Mouse (Mus musculus) R1 (cell line): ENCODE results near the gene Ccdc89.

Experiments used
- DNase-seq: peaks from one replicate; pipeline ENCODE4 v3.0.0-alpha.2; 2018; ENCODE audit warnings: low read depth, low spot score

Gene Ccdc89

GRCm38 (mm10) chr7:90426020-90427001 is at the start of gene Ccdc89:
Gene Ccdc89, plus strand, starts transcription at chr7:90426577.
- DNase-seq, result peak; percentile 96

DNA sequence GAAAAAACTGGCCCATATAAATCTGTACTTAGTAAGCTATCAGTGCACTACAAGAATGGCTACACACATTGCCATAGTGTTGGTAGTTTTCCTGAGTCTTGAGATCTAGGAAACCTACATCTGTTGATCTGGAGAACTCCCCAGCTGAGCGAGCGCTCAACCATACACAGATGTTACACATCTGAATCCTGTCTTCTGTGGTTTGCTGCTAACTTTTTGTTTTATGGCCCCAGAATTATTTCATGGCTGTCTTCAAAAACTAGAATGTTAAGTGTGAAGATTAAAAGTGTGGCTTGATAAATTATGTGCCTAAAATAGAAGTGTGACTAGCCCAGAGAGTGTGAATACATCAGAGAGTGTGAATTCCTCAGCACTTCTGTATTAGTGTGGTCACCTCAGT is 42.0 kb upstream of the Ccdc89 start:
- no peak for DNase-seq

DNA sequence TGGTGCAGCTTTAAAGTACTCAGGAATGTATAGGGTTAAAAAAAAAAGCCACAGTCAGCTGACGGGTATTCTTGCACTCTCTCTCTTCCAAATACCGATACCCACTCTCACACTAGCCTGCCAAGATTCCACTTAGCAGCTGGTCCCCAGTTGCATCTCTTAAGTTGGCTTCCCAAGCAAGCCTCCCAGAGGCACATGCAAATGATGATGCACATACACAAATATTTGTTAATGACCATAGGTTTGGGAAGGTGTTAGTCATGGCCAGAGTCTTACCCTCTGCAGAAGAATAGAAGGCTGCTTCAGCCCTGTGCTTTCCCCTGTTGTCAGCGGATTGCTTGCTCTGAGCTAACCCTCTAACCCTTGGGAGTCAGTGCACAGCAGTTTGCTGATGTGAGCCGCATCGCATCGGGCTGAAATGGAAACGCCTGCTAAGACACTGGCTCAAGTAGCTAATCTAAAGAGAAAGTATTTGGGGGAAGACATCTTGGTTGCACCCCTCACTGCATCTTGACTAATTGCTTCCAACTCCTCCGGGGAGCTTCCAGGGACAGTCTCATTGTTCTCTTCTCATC is 39.4 kb upstream of the Ccdc89 start:
- peak; percentile 5 for DNase-seq

GRCm38 (mm10) chr7:90389765-90390164 is 36.6 kb upstream of the Ccdc89 start:
- DNase-seq, result no peak

DNA sequence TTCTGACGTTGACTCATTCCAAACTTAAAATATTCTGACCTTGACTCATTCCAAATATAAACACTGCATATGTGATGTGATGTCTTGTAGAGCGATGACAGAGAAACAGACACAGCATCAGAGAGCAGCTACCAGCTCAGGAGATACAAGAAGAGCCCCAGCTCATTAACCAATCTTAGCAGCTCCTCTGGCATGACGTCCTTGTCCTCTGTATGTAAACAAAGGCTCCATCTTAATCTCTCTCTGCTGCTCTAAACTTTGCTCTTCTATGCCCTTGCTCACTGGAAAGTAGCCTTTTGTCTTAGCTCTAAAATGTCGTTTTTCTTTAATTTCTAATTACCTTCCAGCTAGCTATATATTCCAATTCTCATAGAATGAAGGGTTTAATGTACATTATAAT is 31.3 kb upstream of the Ccdc89 start:
- no peak for DNase-seq

DNA sequence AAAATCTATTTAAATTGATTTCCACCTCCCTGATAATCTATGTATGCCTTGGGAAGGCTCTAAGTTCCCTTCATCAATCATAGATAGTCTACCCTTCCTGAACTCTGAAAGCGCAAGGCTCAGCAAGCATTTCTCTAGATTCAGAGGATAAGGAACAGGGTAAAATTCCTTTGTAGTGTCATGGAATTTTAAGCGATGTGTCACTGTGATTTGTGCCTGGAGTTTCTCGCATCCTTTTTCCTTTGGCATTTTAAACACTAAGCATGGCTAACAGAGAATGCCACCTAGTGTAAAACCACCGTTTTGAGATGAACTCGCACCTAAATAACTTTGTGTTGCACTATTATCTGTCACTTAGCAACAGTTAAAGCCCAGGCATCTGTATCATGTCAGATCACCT is 30.4 kb upstream of the Ccdc89 start:
- DNase-seq, result no peak

DNA sequence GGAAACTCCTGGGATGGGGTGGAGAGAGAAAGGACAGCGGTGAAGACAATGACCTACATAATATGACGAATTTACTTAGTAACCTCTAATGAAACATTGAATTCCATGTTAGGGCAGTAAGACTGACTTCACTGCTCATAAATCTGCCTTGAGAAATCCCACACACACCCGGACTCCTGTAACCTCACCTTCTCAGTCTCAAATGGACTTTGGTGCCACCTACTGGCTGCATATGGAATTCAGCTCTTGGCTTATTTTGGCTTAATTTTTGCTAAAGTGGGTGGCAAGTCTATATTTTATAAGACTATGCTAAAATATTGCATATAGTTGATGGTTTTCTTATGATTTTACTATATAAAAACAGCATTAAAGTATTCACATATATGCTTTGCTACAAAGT is 16.4 kb upstream of the Ccdc89 start:
- peak; percentile 78 for DNase-seq

- DNase-seq, result no peak
Measured at GRCm38 (mm10) chr7:90427006-90427405, 629 bp downstream of the Ccdc89 start.

DNA sequence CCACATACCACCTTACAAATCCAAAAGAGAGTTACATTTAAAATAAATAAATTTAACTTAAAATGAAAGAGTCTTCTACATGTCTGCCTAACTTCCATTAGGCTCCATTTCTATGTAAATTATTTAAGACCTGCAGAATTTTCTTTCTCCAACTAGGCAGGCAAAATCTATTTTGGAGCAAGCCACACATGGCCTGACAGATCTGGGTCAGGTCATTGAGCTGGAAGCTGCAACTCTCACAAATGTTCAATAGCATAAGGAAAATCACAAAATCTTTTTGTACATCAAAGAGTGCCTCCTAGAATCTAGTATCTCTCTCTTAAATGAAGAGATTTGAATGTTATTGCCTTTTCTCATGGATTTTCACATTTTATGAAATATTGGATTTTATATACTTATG is 5.8 kb downstream of the Ccdc89 start:
- no peak for DNase-seq

- no peak for DNase-seq
Measured at GRCm38 (mm10) chr7:90440044-90440443, 13.7 kb downstream of the Ccdc89 start.

GRCm38 (mm10) chr7:90442070-90442469 is 15.7 kb downstream of the Ccdc89 start:
- no peak for DNase-seq

DNA sequence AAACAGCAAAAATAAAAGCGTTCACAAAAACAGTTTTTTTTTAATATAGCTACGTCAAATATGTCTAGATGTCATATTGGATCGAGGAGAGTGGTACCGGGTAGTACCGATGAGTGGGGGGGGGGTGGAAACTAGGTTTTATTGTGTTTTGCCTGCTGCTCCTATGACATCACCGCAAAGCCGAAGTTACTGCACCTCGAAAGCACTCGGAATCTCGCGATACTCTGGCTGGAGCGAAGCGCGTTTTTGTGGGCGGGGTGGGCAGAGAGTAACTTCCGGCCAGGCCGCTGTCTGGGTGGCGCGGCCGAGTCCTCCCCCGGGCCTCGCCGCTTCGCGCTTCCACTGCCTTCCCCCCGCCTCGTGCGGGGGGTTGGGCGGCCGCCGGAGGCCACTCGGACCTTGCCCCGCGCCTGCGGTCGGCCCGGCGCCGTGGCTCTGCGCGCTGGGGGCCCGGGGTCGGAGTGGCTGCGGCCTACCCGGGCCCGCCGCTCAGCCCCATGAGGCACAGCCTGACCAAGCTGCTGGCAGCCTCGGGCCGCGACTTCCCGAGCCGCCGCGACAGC is 16.2 kb downstream of the Ccdc89 start, which contains the start of gene Crebzf:
TSS of gene Crebzf (plus strand) at position 212 of the 563 bp plus-strand sequence.
- DNase-seq, result peak; percentile 97

DNA sequence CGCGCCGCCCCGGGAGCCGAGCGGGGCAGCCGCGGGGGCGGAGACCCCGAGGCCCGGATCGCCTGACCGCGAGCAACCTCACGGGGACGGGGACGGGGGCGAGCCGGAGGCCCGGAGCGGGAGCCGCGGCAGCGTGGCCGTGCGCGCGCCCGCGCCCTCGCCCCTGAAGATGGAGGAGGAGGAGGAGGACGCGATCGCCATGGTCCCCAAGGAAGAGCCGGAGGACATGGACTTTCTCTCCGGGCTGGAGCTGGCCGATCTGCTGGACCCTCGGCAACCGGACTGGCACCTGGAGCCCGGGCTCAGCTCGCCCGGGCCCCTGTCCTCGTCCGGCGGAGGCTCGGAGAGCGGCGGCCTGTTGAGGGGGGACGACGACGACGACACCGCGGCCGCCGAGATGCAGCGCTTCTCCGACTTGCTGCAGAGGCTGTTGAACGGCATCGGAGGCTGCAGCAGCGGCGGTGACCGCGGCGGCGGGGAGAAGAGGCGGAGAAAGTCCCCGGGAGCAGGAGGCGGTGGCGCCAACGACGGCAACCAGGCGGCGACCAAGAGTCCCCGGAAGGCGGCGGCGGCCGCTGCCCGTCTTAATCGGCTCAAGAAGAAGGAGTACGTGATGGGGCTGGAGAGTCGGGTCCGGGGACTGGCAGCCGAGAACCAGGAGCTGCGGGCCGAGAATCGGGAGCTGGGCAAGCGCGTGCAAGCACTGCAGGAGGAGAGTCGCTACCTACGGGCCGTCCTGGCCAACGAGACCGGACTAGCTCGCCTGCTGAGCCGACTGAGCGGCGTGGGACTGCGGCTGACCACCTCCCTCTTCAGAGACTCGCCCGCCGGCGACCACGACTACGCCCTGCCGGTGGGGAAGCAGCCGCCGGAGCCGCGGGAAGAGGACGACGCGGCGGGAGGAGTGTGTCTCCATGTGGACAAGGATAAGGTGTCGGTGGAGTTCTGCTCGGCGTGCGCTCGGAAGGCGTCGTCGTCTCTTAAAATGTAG is 17.0 kb downstream of the Ccdc89 start:
- DNase-seq, result peak; percentile 54

GRCm38 (mm10) chr7:90444206-90444605 is 17.8 kb downstream of the Ccdc89 start:
- DNase-seq, result peak; percentile 30

DNA sequence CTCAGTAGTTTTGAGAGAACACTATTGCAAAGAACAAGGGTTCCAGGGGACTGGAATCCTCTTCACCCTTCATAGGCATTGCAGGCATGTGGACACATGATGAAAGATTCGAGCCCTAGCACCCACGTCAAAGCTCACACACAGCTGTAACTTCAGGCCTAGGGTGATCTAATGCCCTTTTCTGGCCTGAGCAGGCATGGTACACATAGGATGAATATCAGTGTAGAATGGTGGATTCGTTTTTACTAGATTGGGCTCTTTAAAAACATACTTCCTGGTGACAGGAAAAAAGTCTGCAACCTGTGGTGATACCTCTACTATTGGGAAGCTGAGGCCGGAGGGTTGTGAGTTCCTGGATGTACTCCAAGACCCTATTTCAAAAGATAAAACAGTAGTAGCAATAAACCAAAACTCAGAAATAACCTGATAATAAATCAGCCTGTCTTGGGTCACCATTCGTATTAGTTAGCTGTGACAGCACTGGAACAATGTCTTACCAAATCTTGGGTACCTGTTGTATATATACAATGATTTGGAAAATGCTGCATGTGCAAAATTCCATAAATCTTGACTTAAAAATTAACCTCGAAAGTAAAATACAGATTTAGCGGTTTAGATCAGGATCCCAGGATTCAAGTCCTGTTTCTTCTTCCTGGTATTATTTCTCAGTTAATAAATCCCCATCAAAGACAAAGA is 29.9 kb downstream of the Ccdc89 start:
- DNase-seq, result no peak

DNA sequence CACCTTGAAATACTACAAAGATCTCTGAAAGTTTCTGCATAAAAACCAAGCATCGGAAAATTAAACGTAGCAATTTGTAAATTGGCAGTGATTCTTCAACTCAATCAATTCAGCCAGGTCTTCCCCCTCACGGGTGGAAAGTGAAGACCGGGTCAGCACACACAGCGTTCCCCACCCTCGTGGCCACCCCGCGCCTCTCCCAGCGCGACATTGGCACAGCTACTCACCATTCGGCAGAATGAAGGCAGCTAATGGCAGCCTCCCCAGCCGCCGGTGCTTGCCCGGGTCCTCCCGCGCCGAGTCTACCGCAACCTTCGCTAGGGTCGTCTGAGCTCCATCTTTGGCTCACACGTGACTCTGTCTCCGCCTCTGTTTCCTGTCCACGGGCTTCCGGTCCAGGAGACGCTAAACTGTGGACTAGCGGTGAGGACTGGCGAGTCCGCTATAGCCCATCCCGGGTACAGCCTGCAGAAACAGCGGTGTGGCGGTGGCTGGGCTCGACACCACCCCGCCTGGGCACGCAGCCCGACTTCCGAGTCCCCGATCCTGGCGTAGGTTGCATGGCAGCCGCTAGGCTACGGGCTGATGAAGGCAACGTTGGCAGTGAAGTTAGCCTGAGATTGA is 30.6 kb downstream of the Ccdc89 start, which contains the start of gene Tmem126a:
TSS of gene Tmem126a (minus strand) at position 385 of the 624 bp plus-strand sequence.
- DNase-seq, result peak; percentile 89

DNA sequence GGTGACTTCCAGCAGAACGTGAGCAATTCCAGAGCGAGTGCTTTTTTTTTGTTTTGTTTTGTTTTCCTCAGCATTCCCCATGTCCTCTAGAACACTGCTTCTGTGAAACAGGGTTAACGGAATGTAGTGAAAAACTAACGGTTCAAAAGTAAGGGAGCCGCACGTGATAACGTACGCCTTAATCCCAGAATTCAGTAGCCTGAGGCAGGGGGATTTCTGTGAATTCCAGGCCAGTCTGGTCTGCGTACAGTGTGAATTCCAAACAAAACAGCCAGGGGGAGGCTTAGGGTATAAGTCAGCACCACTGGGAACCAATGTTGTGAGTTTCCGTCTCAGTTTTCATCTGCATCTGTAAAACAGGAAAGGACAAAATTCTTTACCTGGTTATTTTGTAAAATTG is 31.1 kb downstream of the Ccdc89 start:
- peak; percentile 62 for DNase-seq

DNA sequence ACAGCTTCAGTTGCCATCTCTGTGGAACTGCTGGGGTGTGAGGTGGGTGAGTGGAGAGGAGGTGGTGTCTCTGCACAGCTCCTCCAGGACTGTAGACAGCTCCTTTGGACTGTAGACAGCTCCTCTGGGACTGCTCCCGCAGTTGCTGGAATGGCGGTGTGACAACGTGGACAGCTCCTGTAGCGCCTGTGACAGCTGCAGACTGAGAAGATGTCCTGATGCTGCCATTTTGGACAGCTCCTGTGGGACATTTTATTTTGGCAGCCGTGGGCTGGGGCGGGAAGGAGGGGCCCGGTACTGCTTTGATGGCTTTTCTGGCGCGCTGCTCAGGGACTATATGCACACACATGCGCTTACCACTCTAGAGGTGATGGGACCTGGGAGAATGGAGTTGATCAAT is 34.0 kb downstream of the Ccdc89 start:
- peak; percentile 81 for DNase-seq

DNA sequence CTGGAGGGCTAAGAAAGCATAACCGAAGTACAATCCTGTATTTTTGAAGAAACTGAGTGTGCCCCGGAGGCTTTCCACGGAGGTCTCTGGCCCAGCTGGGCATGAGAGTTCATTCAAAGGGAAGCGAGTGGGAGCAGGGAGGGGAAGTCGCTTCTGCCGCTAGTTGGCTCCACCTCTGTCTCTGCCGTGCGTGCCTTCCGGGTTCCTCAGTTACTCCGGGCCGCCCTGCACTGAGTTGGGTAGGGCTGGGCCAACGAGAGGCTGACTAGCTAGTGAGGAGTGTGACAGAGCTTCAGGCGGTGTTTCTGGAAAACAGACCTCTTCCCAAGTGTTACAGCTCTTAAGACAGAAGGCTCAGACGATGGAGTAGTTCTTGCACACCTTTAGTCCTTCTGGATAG is 34.6 kb downstream of the Ccdc89 start:
- peak; percentile 77 for DNase-seq

GRCm38 (mm10) chr7:90461441-90461840 is 35.1 kb downstream of the Ccdc89 start:
- no peak for DNase-seq
